Mouse (Mus musculus) fibroblast of lung, adult 2 months (primary cell): Measurements from ENCODE around the gene Nop9.

Experiments used
- DNase-seq: peaks from one replicate; pipeline ENCODE4 v3.0.0-alpha.2; 2011; ENCODE audit warnings: low read depth

Gene Nop9

DNA sequence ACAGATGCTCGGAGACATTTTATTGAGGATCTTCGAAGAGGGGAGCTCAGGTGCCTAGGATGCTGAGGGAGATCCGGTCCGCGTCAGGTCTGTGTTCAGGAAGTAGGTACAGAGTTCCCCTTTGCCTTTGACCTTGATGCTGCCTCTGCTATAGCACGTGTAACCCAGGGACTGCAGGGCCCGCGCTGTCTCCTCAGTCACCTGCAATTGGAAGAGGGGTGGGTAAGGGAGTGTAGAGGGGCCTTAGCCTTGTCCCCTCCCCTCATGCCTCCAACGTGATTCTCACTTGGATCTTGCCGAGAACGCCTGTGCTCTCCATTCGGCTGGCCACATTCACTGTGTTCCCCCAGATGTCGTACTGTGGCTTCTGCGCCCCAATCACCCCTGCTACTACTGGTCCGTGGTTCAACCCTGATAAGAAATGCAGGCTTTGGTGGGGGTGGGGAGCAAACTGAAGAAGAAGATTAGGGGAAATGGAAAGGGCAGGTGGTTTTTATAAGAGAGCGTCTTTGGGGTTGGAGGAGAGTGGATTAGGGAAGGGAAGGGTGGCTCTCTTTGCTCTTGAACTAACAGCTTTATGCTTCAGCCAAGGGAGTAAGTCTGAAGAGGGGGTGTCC is 23.7 kb downstream of the Nop9 start:
- DNase-seq, result no peak

DNA sequence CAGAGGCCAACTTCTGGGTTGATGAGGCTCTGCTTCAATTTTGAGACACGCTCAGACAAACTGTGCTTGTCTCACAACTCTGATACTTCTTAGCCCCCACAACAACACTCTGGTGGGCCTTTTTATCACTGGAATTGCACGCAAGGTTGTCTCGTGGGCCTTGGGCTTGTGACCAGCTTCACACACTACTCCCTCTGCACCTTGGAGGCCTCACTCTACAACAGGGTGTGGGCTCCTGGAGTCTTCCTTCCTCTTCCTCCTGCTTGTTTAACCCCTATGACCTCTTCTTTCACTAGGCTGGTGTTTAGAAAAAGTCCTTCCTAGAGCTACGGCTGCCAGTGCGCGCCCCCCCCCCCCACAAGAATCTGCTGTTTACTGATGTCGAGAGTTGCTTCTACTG is 31.2 kb downstream of the Nop9 start:
- no peak for DNase-seq

DNA sequence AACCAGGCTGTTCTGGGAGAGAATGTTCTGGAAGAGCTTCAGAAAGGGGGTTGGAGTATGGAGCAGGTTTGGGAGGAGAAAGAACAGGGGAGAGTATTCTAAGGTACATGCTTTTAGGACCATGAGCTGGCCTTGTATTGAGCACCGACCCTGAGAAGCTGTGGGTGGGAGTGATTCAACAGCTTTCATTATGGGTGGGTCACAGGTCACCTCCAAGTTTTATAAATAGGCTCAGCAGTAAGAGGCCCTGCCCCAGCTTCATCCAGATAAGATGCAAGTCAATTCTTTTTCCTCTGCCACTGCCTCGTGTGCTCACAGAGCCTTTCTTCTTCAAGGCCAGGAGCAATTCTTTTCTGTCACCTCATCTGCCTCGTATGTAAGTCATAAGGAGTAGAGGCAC is 31.7 kb downstream of the Nop9 start:
- DNase-seq, result no peak

DNA sequence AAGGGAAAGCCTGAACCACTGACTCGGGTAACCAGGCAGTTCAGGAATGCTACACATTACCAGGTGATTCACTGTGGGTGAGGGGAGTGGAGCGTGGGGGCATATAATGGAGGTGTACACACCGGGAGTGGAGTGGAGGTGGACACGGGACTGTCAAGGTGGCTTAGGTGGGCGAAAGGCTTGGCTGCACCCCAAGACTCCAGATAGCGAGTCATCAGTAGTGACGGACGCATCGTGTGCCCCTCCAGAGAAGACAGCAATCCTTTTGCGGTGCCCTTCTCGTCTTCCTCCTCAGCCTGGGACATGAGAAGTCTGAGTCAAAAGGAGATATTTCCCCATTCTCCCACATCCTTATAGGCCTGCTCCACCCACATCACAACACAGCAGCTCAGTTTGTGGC is 32.3 kb downstream of the Nop9 start:
- no peak for DNase-seq

DNA sequence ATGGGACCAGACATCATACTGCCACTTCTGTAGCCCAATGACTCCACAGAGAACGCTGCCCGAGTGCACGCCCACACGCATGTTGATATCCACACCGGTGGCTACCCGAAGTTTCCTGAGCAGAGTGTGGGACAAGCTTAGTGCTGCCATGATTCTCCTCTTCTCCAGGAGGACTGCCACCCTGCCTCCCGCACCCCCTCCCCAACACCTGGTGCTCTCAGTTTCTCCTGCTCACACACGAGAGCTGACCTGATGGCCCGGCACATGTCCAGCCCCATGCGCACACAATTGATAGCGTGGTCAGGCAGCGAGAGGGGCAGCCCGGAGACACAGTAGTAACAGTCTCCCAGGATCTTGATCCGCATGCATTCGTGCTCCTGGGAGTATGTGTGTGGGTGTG is 33.2 kb downstream of the Nop9 start:
- DNase-seq, result no peak

DNA sequence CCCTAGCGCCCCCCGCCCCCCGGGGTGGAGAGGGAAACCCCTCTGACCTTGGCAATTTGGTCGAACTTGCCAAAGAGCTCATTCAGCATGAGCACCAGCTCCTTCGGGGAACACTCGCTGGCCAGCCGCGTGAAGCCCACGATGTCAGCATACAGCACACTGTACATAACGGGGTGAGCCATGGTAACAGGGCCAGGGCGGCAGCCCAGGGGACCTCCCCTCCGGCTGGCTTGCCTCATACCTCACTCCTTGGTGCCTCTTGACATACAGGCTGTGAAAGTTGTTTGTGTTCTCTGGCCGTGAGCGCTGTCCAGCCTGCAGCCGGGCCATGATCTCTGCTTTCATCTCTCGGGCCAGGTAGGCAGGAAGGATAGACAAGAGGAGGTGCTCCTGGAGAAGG is 34.2 kb downstream of the Nop9 start:
- no peak for DNase-seq

DNA sequence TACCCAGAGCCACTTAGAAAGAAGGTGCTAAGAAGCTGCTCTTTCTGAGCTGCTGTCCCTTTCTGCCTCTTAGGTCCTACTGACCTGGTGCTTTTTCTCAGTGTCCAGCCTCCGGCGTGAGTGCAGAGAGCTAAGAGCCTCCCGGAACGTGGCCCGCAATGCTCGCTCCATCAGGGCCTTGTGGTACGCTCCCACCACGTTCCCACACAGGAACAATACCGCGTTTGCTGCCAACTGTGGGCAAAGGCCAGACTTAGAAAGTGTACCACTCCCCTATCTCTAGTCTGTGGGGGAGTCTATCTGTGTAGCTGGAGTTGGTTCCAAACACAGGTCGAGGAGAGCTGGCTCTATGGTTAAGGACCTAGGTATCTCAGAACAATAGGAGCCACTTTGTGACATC is 35.2 kb downstream of the Nop9 start:
- no peak for DNase-seq

DNA sequence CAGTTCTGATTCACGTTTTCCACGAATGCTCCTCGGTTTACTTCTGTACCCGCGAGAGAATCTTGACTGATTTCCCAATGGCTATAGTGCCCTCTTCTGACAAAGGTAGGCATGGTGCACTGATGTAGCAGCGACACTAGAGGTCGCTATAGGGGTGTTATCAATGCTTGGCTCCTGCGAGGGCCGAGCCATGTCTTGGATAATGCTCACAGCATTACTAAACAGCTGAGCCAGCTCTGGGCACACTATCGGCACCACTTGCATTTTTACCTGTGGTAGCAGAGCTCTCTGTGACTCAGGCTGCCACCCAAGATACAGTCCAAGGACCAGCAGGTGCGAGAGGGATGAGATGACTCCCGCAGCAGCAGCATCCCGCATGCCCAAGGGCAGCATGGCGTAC is 35.8 kb downstream of the Nop9 start:
- peak; percentile 88 for DNase-seq

DNA sequence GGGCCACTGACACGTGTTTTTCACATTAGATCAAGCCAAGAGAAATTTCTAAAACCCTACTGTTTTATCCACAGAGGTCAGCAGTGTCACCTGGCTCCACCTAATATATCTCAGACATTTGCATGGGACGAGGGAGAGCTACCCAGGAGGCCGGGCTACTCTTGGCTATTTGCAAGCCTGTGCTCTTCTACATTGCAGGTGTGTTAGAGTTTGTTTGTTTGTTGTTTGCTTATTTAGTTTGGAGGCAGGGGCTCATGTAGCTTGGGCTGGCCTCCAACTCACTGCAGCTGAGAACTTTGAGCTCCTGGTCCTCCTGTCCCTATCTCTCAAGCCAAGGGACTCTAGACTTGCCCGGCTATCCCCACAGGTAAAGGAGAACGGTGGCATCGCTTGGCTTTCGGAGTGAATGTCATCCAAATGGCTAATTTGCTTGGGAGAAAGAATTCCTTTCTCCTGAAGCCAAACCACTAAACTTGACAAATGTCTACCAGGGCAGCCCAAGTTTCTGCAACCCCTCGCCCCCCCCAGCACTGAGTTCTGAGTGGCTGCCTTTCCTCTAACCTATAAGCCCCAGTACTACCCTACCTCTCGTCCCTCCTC is 37.0 kb downstream of the Nop9 start:
- no peak for DNase-seq

DNA sequence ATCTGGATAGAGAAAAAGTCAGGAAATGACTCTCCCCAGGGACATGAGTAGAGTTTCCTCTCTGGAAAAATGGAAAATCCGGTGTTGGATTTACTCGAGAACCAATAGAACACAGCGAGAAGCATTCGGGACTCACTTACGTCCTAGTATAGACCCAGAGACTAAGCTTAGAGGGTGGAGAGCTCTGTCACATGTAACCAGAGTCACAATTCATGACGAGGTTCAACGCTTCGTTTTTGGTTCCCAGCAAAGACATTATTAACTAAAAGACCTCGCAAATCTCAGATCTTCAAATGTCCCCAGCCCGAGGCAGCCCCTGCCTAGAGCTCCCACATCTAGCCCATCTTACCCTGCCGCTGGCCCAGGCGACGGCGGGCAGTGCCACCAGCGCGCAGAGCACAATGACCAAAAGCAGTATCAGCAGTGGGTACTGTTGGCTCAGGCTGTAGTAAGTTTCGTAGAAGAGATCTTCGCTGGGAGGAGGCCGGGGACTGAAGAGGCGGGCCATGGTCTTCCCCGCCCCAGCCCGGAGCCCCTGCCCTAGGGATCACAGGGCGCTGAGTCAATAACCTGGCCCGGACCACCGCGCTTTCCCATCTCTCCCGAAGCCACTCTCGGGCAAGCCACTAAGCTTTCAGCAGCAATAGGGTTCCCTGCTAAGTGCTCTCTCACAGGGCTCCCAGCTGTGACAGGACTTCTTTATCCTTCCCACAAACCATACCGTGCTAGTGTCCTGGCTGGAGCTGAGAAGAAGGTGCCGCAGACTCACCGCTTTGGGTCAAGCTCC is 37.9 kb downstream of the Nop9 start:
- DNase-seq, result no peak

DNA sequence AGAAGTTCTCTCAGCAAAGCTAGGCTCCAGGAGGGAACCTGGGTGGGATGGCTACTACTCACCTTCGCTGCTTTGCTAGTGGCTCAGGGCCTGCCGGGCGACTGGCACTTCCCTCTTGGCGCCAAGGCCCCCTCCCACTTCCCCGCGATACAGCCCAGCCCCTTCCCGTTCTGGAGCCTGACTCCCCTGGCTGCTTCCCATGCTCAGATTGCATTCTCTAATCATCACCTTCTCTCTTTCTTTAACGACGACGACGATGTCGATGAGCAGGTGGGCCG is 38.4 kb downstream of the Nop9 start, which contains the start of gene Adcy4:
Gene Adcy4 (minus strand): TSS at position 138 of the 278 bp plus-strand sequence.
- no peak for DNase-seq

DNA sequence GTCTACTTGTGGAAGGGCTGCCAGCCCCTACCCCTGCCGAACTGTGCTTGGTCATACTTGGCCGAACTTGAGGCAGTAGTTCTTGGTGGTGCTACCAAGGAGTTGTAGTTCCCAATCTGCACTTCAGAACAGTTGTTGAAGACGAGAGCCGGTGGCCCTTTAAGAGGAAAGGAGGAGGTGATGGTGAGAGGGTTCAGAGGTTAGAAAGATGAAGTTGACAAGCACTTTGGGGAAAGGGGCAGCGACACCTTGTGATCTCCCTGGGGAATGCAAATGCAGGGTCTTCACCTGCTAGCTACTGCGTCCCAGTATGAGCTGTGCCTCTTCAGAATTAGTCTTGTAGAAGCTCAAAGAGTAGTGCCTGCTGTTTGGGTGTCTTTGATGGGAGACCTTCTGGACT is 39.7 kb downstream of the Nop9 start:
- DNase-seq, result no peak

DNA sequence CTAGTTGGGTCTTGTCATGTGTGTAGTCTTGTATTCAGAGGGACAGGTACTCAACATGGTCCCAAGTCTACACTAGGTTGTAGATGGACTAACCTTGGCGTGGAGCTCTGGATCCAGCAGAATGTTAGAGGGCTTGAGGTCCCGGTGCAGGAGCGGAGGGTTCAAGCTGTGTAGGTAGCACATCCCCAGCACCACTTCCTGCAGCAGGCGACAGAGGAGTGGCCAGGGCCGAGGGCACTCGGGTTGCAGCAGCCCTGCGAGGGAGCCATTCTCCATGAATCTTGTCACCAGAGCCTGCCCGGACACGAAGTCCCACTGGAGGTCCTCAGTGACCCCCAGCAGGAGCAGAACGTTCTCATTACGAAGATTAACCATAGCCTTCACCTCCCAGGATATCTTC is 42.2 kb downstream of the Nop9 start:
- no peak for DNase-seq

DNA sequence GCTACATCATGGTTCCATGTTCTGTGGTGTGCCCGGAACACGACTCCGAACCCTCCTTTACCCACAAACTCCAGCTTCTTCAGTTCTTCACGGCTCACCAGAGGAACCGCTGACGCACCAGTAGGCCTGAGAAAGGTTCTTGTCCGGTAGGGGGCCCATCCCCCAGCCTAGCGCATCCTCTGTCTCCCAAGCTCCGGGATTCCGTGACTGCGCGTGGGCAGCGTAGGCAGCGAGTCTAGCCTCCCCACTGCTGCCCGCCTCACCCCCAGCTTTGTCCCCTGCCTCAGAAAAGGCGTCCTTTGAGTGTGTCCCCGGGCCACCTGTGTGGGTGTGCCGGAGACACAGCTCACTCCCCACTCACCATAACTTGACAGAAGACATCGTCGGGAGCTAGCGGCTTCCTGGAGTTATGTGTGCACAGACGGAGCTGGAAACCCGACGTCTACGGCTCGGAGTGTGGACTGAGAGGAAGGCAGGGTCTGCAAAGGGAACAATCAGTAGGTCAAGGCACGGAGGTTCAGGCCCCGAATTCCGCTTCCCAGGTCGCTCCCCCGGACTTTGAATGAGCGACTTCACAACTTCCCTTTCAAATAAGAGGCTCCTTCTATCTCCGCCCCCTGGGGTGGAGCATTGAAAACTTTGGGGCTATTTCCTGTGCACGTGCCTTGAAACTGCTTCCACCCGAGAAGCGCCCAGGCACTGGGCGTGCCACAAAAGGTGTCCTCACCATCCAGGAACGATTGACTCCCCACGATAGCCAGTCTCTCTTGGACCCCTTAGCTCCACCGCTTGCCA is 43.0 kb downstream of the Nop9 start, which contains the start of gene Ripk3:
Gene Ripk3 (minus strand): TSS at position 610 of the 795 bp plus-strand sequence.
- DNase-seq, result peak; percentile 44

DNA sequence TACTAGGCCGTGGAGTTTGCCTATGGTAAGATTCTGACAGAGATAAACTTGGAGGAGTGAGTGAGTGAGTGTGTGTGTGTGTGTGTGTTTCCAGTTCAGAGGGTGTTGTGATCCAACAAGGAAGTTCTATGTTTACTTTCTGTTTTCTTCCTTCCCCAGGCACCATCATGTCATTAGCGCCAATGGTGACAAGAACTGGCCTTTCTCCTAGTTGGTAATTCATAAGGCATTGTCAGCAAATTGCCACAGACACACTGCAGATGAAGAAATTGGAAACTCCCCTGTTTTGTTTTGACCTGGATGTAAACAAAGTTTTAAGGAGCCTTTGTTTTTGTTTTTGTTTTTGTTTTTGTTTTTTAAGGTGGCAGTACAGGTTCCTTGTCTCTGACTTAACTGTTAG is 48.0 kb downstream of the Nop9 start:
- DNase-seq, result no peak

DNA sequence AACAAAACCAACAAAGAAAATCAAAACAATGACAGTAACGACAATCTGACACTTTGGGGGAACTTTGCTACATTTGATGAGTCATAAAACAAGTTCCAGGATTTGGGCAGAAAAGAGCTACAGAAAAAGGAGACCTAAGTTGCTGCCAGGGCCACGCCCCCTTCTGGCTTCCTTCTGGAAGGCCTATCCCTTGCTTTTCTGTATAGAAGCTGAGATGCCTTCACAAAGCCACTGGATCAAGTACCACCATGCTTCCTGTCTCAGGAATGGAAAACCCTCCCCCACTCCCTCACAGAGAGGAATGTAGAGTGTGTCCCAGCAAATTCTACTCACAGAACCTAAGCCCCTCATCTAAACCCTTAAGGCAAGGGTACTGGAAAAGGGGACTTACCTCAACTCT is 48.5 kb downstream of the Nop9 start:
- DNase-seq, result no peak

DNA sequence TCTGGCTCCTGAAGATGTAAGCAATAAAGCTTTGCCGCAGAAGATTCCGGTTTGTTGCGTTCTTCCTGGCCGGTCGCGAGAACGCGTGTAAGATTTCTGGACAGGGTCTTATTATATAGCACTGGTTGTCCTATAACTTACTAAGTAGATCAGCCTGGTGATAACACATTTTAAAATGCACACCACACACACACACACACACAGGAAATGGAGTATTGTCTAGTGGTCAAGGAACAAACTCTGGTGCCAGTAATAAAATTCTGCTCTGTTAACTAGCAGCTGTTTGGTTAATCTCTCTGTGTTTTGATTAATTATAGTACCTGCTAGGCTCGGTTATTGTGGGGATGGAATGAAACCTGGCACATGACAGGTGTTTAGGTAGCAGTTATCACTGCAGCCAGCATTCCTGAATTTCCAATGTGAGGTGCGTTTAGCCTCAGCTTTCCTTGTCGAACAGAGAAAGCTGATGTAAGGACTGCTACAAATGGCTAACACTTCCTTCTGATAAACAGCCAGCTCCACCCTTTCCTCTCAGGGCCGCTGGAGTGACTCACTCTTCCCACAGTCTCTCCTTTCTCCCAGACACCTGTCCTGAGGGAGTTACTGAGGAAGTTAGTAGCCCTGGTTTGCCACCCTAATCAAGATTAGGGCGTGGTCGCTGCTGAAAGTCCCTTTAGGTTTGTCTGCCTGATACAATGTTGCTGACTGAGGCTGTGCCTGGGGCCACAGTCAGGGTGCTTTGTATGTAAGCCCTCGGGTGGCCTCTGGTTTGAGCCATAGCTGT is 50.1 kb downstream of the Nop9 start:
- DNase-seq, result no peak
